Mouse (Mus musculus): ENCODE data around the gene Cfap97d2.

DNA sequence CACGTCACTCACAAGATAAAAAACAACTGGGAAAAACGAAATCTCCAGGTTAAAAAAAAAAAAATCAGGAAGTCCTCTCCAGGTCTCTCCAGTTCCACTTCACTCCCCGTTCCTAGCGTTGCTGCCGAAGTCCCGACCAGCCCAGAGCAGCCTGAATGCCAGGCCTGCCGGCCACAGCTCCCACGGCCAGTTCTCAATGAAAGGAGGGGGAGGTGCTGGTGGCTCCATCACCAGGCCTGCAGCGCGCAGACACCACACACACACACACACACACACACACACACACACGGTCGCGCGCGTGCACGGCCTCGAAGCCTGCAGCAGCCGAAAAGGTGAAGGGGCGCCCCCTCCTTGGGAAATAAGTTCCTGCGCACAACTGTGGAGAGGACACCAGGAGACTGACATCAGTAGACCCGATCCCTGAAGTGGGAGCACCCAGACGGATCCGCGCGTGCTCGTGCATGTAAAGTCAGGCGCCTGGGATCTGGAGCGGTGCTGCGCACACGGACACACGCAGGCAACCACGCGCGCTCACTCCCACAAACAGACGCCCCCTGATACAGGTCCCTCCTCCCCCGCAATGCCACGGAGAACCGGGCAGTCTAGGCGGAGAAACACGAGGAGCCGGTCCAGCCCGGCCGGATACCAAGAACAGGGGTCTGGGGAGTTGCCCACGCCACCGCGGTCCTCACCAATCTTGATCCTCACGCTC is 28.8 kb upstream of the Cfap97d2 start:
- TF ChIP-seq CTCF (IDR thresholded peaks at IDR 0.05; ENCODE audit: control insufficient read depth, insufficient read depth, low read length) (no peak), POLR2A (IDR thresholded peaks at IDR 0.05; ENCODE audit: borderline replicate concordance, control insufficient read depth, low read depth, low read length) (no peak)
